Mouse (Mus musculus) cerebellum, adult 18-20 months (tissue): ENCODE results near the gene Adss.

Experiments used
- DNase-seq, 2 experiments: peaks; one replicate each; pipeline ENCODE4 v3.0.0; 2021

Adss gene

GRCm38 (mm10) chr1:177727883-177728525 is 68.3 kb downstream of the Adss start:
- DNase-seq = no peak

DNA sequence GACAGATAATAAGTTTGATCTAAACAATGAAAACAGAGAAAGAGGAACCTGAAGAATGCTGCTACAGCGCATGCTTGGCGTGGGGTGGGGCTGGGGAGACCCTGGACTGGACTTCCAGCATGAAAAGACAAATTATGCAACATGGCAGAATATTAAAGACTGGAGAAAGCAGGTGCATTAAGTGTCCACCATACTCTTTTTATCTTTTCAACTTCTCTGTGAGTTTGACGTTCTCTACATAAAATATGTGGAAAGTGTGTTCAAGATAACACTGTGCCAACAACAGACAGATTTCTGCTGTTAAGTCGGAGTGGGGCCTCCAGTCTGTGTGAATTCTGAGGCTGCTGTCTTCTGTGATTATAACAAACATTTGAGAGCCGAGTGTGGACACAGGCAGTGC is 69.4 kb downstream of the Adss start:
- no peak for DNase-seq

GRCm38 (mm10) chr1:177723786-177724185 is 72.5 kb downstream of the Adss start:
- no peak for DNase-seq

GRCm38 (mm10) chr1:177719029-177719427 is 77.3 kb downstream of the Adss start:
- no peak for DNase-seq

- no peak for DNase-seq
These were observed 77.8 kb downstream of the Adss start for GRCm38 (mm10) chr1:177718340-177719028.

DNA sequence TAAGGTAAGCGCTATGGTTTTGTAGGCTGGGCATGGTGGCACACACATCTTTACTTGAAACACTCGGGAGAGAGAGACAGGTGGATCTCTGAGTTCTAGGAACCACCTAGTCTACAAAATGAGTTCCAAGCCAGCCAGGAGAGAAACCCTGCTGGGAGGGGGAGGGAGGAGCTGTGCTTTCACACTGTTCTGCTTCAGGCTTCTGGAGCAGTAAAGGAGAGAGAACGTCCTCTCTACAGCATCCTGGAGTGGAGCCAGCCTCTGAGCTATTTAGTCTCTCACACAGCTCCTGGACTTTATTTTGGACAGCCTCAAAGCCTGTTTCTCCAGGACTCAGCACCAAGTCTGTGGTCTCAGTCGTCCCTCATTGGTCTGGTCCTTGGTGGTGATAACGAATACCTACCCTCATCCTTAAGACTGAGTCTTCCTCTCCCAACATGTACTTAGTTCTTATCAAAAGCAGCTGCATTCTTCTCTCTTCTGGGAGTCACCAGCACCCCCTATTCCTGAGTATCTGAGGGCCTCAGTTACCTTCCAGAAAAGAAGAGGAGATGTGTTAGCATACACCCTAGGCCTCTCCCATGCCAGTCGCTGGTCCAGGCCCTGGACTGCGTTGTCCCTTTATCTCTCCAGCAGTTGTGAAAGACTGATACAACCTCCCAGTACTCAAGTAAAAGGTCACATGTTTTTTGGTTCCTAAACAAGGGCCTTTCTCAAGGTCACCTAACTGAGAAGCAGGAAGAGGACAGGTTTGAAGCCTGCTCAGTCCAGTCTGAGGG is 79.1 kb downstream of the Adss start:
- DNase-seq = no peak

DNA sequence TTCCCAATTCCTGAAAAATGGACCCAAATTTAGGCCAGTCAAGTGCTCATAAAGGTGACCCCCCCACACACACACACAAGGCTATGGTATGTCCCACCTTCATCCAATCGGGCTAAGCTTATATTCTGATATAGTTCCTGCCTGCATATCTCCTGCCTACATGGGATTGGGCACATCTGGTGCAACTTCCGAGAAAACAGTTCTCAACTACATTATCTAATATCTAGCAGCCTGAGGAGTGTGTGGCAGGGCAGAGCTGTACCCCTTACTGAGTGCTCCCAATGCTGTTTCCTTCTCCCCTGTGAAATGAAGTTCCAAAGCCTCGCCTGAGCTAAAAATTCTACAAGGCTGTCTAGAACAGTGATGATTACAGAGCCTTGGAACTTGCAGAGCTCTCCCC is 79.9 kb downstream of the Adss start:
- DNase-seq = no peak

- DNase-seq = no peak
These were observed 81.8 kb downstream of the Adss start for GRCm38 (mm10) chr1:177714397-177715012.

GRCm38 (mm10) chr1:177713635-177714396 is 82.5 kb downstream of the Adss start:
- no peak for DNase-seq
